In the genomic region with DNA sequence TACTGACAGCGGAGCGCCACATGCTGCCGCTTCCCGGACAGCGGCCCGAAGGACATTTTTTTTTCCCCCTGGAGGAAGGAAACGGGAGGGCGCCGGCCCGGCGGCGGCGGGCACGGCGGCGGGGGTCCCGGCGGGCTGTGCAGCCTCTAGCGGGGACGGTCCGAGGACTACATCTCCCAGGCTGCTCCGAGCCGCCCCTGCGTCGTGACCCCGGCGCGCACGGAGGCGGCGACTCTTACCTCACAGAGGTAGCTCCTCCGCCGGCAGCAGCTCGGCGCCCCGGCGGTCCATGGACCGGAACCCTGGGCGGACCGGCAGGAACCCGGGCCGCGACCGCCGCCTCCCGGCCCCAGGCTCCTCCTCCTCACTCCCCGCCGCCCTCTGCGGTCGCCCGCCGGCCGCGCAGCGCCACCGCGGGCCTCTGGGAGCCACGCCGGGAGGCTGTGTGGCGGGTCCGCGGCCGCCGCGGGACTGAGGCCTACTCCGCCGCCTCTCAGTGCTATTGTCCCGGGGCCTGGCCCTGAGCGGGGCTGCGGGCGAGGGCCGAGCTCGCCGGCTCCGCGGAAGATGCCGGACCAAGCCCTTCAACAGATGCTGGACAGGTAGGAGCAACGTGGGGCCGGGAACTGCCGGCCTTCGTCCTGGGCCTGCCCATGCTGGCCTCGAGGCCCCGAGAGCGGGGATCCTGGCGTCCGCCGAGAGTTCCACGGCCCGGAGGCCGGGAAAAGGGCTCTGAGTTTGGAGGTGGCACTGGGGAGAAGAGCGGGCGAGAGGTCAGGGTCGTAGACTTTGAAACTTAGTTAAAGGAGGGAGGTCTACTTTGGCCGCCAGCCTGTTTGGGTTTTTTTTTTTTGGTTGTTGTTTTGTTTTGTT, we compare ENCODE assay signal across 8 mouse cellular contexts. TPM values are rescaled to one million over a fixed set of nuclear protein-coding genes. Genes with fewer than 3 reads are reported as not detected.
A peak's percentile ranks its signal among the peaks of the same experiment; 100 is the strongest.
DNase-seq lines count a peak whose midpoint lies in the region; ATAC-seq and TF ChIP-seq lines count a peak whose summit lies in the region.

Gene March5 (plus strand): TSS at position 241 of the 873 bp plus-strand sequence.

- DNase-seq in adipocyte (ENCODE audit: low spot score), result peak; percentile 79
- peak; percentile 85 for DNase-seq in gastrocnemius, postnatal 10 days
- DNase-seq in induced T-regulatory cell, adult 2 months (ENCODE audit: low read depth), result peak; percentile 85
- DNase-seq in left cerebral cortex, adult 8-10 months (ENCODE audit: low spot score in 2 of 2), result peak; percentile 80 to 88
- peak; percentile 85 to 87 for DNase-seq in right cerebral cortex, adult 2 months (ENCODE audit: low spot score in 2 of 2)
- DNase-seq in urinary bladder, postnatal 10 days (ENCODE audit: low spot score), result peak; percentile 45

- no peak for TF ChIP-seq CTCF in cortical plate, adult 2 months (IDR thresholded peaks at IDR 0.05; ENCODE audit: extremely low read depth, insufficient read depth, low read length)

- ATAC-seq in megakaryocyte, adult 5-6 weeks (ENCODE audit: poor library complexity, severe bottlenecking), result peak; percentile 94

- peak within 1 kb of the TSS; percentile 99 for H3K27ac ChIP-seq in cortical plate, adult 2 months (ENCODE audit: insufficient read depth, low read length)

- H3K4me3 ChIP-seq in cortical plate, adult 2 months (ENCODE audit: insufficient read depth, low read length), result peak within 1 kb of the TSS; percentile 94

- H3K4me1 ChIP-seq in cortical plate, adult 2 months (ENCODE audit: control insufficient read depth, insufficient read depth, low read length), result peaks cover 7% of the 10 kb centered on the region

- TF ChIP-seq POLR2A in cortical plate, adult 2 months (IDR thresholded peaks at IDR 0.05; ENCODE audit: extremely low read depth, insufficient read depth, low read length), result peak; percentile 51; the same call in 1 of the 2 replicates

RNA-seq across cellular contexts. Expression of gene March5, which starts in this region (rescaled TPM):
- polyA plus RNA-seq in cortical plate, adult 2 months (2012; rRNA removed), result 66.2 and 67.6 TPM in 2 replicates
- total RNA-seq in gastrocnemius, postnatal 10 days (2021), result 10 to 100 TPM; 56.7 to 66.6 TPM
- total RNA-seq in left cerebral cortex, adult 8-10 months (2022), result 10 to 100 TPM; 78.2 to 89.8 (median 82.3) TPM
- 84.3 and 90.3 TPM in 2 replicates for total RNA-seq in megakaryocyte, adult 5-6 weeks (2015)
- total RNA-seq in megakaryocyte, adult 5-6 weeks (2017), result 52.5 and 52.6 TPM in 2 replicates

Comparison
In these comparisons a context has a peak if more than half of its experiments do, and no peak if none do; other contexts are left out.
1. Peak in every context shown above with its lines: DNase-seq, ATAC-seq, H3K4me3 ChIP-seq and H3K27ac ChIP-seq.